Mouse (Mus musculus) lung, adult 2 months (tissue): ENCODE results near the gene Klhl3. TPM values are rescaled to one million over a fixed set of nuclear protein-coding genes. Genes with fewer than 3 reads are reported as not detected.
A peak's percentile ranks its signal among the peaks of the same experiment; 100 is the strongest.

Experiments
- DNase-seq: peaks from one replicate; pipeline ENCODE4 v3.0.0; 2022
- H3K4me1 ChIP-seq: fragments of 200-500 bp; 2 replicates; pipeline ENCODE4 v1.6.1; 2011; ENCODE audit warnings: low read length; ENCODE audit not compliant: control insufficient read depth, insufficient read depth
- H3K4me3 ChIP-seq: fragments of 200-500 bp; replicated peaks from 2 replicates; pipeline ENCODE3; 2011; ENCODE audit warnings: low read depth, mild to moderate bottlenecking, control low read depth, low read length; ENCODE audit errors: extremely low read depth
- CTCF ChIP-seq: fragments of 200-500 bp; IDR thresholded peaks from 2 replicates; pipeline ENCODE4 v1.5.1; 2011; ENCODE audit warnings: mild to moderate bottlenecking, low read length, control low read depth; ENCODE audit not compliant: insufficient read depth
- POLR2A ChIP-seq: fragments of 200-500 bp; IDR thresholded peaks from 2 replicates; pipeline ENCODE4 v1.6.1; 2011; ENCODE audit warnings: low read depth, mild to moderate bottlenecking, control low read depth, low read length, borderline replicate concordance; ENCODE audit errors: extremely low read depth
- WGBS: fragments of 180-500 bp; shearing (Covaris S2); methylation state at CpG from one replicate; pipeline ENCODE4 v1.1.7; 2018; 5-methylcytosine and 5-hydroxymethylcytosine counted together
- polyA plus RNA-seq: library from polyadenylated mRNA; depleted of rRNA; stranded (reverse); fragments of >200 nt; gene quantifications from 2 replicates; pipeline ENCODE4 v1.2.3, GENCODE M21; 2012

The Klhl3 gene
- polyA plus RNA-seq, 1 experiment = 1.8 TPM

- H3K4me1 ChIP-seq = no peaks in the 10 kb centered on the region
- DNase-seq = no peak
- TF ChIP-seq POLR2A (no peak), CTCF (no peak)
- 91% methylated on average over 3 of the region's 3 CpGs for WGBS
- H3K4me3 ChIP-seq = no peak overlapping the region
Measured at GRCm38 (mm10) chr13:58034985-58035384, 78.4 kb downstream of the Klhl3 start.

- TF ChIP-seq CTCF (no peak), POLR2A (no peak)
- DNase-seq = no peak
- 59% methylated on average over 6 of the region's 6 CpGs for WGBS
- H3K4me1 ChIP-seq = no peaks in the 10 kb centered on the region
- no peak overlapping the region for H3K4me3 ChIP-seq
Measured at GRCm38 (mm10) chr13:58034507-58034906, 78.9 kb downstream of the Klhl3 start.

DNA sequence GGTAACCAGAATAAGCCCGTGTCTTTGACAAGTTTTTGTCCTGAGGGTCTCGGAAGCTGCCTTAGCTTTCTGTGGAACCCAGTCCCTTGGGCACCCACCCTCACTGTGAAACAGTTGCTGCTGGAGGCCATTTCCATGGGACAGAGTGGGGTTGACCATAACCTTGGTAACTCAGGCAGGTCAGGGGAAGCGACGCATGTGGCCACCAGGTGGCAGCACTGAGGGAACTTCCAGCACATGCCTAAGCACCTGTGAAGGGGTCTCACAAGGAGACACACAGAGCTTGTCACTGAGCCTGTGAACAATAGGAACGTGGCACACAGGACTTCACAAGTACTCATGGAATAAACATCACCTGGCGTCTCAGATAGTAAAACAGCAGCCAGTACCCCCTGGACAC, 81.6 kb downstream of the Klhl3 start:
- no peak overlapping the region for H3K4me3 ChIP-seq
- TF ChIP-seq CTCF (peak; percentile 89), POLR2A (no peak)
- whole genome bisulfite sequencing = 56% methylated on average over 6 of the region's 6 CpGs
- peak; percentile 62 for DNase-seq
- no peaks in the 10 kb centered on the region for H3K4me1 ChIP-seq

GRCm38 (mm10) chr13:58027115-58027514, 86.3 kb downstream of the Klhl3 start:
- no peak for DNase-seq
- H3K4me3 ChIP-seq = no peak overlapping the region
- 90% methylated on average over 8 of the region's 8 CpGs for WGBS
- no peak for TF ChIP-seq CTCF
- TF ChIP-seq POLR2A = no peak
- no peaks in the 10 kb centered on the region for H3K4me1 ChIP-seq

DNA sequence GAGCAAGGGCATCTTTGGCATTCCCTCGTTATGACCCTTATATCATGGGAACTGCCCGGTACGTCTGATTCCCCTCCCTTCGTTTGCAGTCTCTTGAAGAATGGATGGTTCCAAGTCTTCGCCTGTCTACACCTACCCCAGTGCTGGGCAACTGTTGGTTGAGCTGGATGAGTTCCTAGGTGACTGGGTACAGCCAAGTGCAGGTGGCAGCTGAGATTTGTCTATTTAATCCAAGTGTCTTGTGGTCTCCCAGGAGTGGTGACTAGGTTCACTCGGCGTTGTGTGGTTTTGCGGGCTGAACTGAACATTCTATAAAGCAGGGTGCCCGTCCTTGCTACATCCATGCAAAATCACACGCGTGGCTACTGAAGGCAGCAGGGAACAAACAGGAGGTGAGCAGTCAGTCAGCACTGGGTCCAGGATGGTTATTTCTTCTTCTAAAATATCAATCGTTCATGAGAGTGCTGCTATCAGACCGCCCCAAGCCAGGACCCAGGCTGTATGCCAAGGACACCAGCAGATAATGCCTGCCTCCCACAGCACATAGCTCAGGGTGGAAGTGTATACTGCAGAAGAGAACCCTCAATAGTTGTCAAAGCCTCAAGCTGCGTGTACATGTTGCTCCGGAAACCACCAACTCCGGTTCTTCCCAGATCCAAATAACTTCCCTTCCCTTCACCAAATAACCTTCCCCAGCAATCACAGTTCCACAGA, 87.5 kb downstream of the Klhl3 start:
- no peak overlapping the region for H3K4me3 ChIP-seq
- H3K4me1 ChIP-seq = no peaks in the 10 kb centered on the region
- no peak for DNase-seq
- 90% methylated on average over 16 of the region's 16 CpGs for WGBS
- no peak for TF ChIP-seq CTCF
- no peak for TF ChIP-seq POLR2A

DNA sequence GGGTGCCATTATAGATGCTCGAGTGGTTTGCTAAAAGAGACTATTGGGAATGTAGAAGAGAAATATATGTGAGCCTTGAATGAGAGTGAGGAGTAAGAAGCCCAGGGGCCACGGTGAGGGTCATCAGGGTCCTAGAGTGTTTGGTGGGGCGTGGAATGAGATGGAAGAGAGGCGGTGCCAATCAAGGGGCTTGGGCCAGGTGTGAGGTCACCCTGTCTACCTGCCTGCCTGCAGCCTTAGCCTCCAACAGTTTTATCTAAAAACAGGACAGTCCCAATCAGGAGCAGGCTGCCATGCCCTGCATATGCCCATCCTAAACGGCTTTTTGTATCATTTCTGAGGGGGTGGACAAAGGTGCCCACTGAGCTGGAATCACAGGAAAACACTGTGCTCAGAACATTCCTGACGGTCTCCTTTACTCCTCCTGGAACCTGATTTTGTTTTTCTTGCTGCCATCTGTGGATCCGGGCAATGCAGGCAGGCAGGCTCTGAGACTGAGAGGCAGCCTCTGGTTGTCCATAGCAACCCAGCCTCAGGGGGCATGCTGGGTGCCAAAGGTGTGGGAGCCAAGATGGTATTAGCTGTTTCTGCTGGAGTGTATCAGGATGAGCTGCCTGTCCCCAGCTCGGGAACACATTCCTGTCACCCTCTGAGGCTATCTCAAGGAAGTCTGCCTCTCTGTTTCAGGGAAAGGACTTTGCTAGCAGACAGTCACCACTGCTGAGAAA, 89.5 kb downstream of the Klhl3 start:
- H3K4me3 ChIP-seq = no peak overlapping the region
- no peak for TF ChIP-seq POLR2A
- TF ChIP-seq CTCF = no peak
- DNase-seq = no peak
- 84% methylated on average over 8 of the region's 8 CpGs for WGBS
- H3K4me1 ChIP-seq = no peaks in the 10 kb centered on the region

GRCm38 (mm10) chr13:58023001-58023560, 90.3 kb downstream of the Klhl3 start:
- TF ChIP-seq POLR2A (no peak), CTCF (no peak)
- 68% methylated on average over 9 of the region's 9 CpGs for WGBS
- H3K4me3 ChIP-seq = no peak overlapping the region
- DNase-seq = no peak
- H3K4me1 ChIP-seq = no peaks in the 10 kb centered on the region

GRCm38 (mm10) chr13:58020428-58020827, 93.0 kb downstream of the Klhl3 start:
- Histone ChIP-seq H3K4me3 (no peak overlapping the region), H3K4me1 (no peaks in the 10 kb centered on the region)
- WGBS = 70% methylated on average over 10 of the region's 10 CpGs
- TF ChIP-seq POLR2A (no peak), CTCF (no peak)
- no peak for DNase-seq

GRCm38 (mm10) chr13:58017298-58017697, 96.1 kb downstream of the Klhl3 start:
- TF ChIP-seq POLR2A (no peak), CTCF (no peak)
- no peak for DNase-seq
- Histone ChIP-seq H3K4me3 (no peak overlapping the region), H3K4me1 (no peaks in the 10 kb centered on the region)
- 69% methylated on average over 6 of the region's 6 CpGs for WGBS
